Mouse (Mus musculus): ENCODE measurements at regions not wholly inside any gene's neighbourhood (a gene's known extent, or its start where the extent isn't known, plus 50 kb on each side); places are given as distances from the start of the nearest gene placed in this dataset.

DNA sequence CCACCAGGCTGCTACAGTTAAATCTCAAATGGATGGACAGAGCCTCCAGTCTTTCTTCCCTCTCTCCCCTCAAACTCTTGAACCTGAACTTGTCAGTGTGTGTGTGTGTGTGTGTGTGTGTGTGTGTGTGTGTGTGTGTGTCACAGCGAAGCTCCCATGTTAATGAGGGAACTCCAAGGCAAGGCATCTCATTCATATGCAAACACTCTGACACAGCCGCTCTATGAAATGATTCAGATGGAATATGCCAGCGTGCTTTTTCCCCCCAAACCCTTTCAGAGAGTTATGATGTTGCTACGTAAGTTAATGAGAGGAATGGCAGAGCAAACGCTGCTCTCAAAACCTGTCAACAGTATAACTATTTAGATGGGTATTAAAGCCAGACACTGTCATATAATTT is 653.5 kb upstream of the Cdh5 start:
- no peak for TF ChIP-seq CTCF (IDR thresholded peaks at IDR 0.05; ENCODE audit: borderline replicate concordance, control insufficient read depth, extremely low read depth, insufficient read depth, low read length, poor library complexity)
- TF ChIP-seq POLR2A (IDR thresholded peaks at IDR 0.05; ENCODE audit: control insufficient read depth, extremely low read depth, insufficient read depth, low read length, poor library complexity) = no peak

Data from thymus, adult 2 months (tissue).